Mouse (Mus musculus) heart, embryonic 11.5 days (tissue): Measurements from ENCODE around the gene Actr10. TPM values are rescaled to one million over a fixed set of nuclear protein-coding genes. Genes with fewer than 3 reads are reported as not detected.

Source experiments
- ATAC-seq: fragments of 200-750 bp; cut with Nextera tagmentation; replicated peaks from 2 replicates; pipeline ENCODE4 v1.8.0; 2017; ENCODE audit warnings: moderate library complexity; ENCODE audit not compliant: insufficient number of reproducible peaks, low FRiP score, low TSS enrichment
- H3K27ac ChIP-seq: fragments of 300-500 bp; sonication (generic); 2 replicates; pipeline ENCODE4 v1.5.1; 2014; ENCODE audit warnings: mild to moderate bottlenecking, low read depth, low read length
- H3K27me3 ChIP-seq: fragments of 300-500 bp; sonication (generic); 2 replicates; pipeline ENCODE4 v1.6.1; 2014; ENCODE audit warnings: mild to moderate bottlenecking, low read length, mixed read lengths; ENCODE audit not compliant: control insufficient read depth, insufficient read depth
- H3K36me3 ChIP-seq: fragments of 300-500 bp; sonication (generic); 2 replicates; pipeline ENCODE4 v1.6.1; 2014; ENCODE audit warnings: mild to moderate bottlenecking, low read length, moderate library complexity, mixed read lengths; ENCODE audit not compliant: control insufficient read depth, insufficient read depth
- H3K4me1 ChIP-seq: fragments of 300-500 bp; sonication (generic); 2 replicates; pipeline ENCODE4 v1.6.1; 2014; ENCODE audit warnings: low read length; ENCODE audit not compliant: control insufficient read depth, insufficient read depth
- H3K4me2 ChIP-seq: fragments of 300-500 bp; sonication (generic); 2 replicates; pipeline ENCODE4 v1.6.1; 2014; ENCODE audit warnings: mild to moderate bottlenecking, moderate library complexity
- H3K4me3 ChIP-seq: fragments of 300-500 bp; sonication (generic); 2 replicates; pipeline ENCODE4 v1.5.1; 2014; ENCODE audit warnings: low read depth, low read length
- H3K9ac ChIP-seq: fragments of 300-500 bp; sonication (generic); 2 replicates; pipeline ENCODE4 v1.6.1; 2014; ENCODE audit warnings: mild to moderate bottlenecking, low read depth, low read length, moderate library complexity
- H3K9me3 ChIP-seq: fragments of 300-500 bp; sonication (generic); replicated peaks from 2 replicates; pipeline ENCODE4 v1.6.1; 2016; ENCODE audit warnings: low read length; ENCODE audit not compliant: control insufficient read depth
- WGBS: fragments of 180-500 bp; shearing (Covaris S2); extraction: QIAGEN DNeasy Blood & Tissue Kit; methylation state at CpG from one replicate; pipeline ENCODE4 v1.1.7; 2014; ENCODE audit not compliant: insufficient replicate concordance; 5-methylcytosine and 5-hydroxymethylcytosine counted together
- polyA plus RNA-seq: library from polyadenylated mRNA; unstranded; fragments of >200 nt; fragmentation: Nextera tagmentation; extraction: Ambion mirVana; gene quantifications from 2 replicates; pipeline ENCODE4 v1.2.1, GENCODE M21; 2014

The Actr10 gene
- polyA plus RNA-seq, 1 experiment from 2014 or later = 201 TPM

GRCm38 (mm10) chr12:70999423-70999903 is 61.8 kb downstream of the Actr10 start:
- ATAC-seq = no peak
- Histone ChIP-seq H3K9me3 (no peaks in the 10 kb centered on the region), H3K27ac (no peak overlapping the region), H3K4me2 (no peak overlapping the region), H3K9ac (no peak overlapping the region), H3K4me3 (no peak overlapping the region), H3K4me1 (no peaks in the 10 kb centered on the region; the same call in 1 of the 2 replicates), H3K27me3 (no peaks in the 10 kb centered on the region), H3K36me3 (peaks cover 10% of the 10 kb centered on the region)
- 45% methylated on average over 5 of the region's 5 CpGs for WGBS

- ATAC-seq = no peak
- WGBS = 88% methylated on average over 1 of the region's 1 CpGs
- no peaks in the 10 kb centered on the region; the same call in 1 of the 2 replicates for H3K4me1 ChIP-seq
- no peak overlapping the region for H3K27ac ChIP-seq
- no peaks in the 10 kb centered on the region for H3K9me3 ChIP-seq
- no peak overlapping the region for H3K9ac ChIP-seq
- H3K36me3 ChIP-seq = peaks cover 8% of the 10 kb centered on the region
- H3K4me3 ChIP-seq = no peak overlapping the region
- H3K4me2 ChIP-seq = no peak overlapping the region
- H3K27me3 ChIP-seq = no peaks in the 10 kb centered on the region
Observed at GRCm38 (mm10) chr12:71000344-71000743, 62.7 kb downstream of the Actr10 start.

- H3K4me1 ChIP-seq = peaks cover 4% of the 10 kb centered on the region; the same call in 1 of the 2 replicates
- 83% methylated on average over 6 of the region's 6 CpGs for whole genome bisulfite sequencing
- ATAC-seq = no peak
- H3K27ac ChIP-seq = no peak overlapping the region
- no peak overlapping the region for H3K9ac ChIP-seq
- no peak overlapping the region for H3K4me2 ChIP-seq
- no peak overlapping the region for H3K4me3 ChIP-seq
- H3K9me3 ChIP-seq = no peaks in the 10 kb centered on the region
- H3K27me3 ChIP-seq = no peaks in the 10 kb centered on the region
- H3K36me3 ChIP-seq = peaks cover 6% of the 10 kb centered on the region
Observed at GRCm38 (mm10) chr12:71001456-71001855, 63.8 kb downstream of the Actr10 start.

- Histone ChIP-seq H3K27ac (no peak overlapping the region), H3K9ac (no peak overlapping the region), H3K4me2 (no peak overlapping the region), H3K4me1 (peaks cover 4% of the 10 kb centered on the region; the same call in 1 of the 2 replicates), H3K27me3 (no peaks in the 10 kb centered on the region), H3K4me3 (no peak overlapping the region), H3K9me3 (no peaks in the 10 kb centered on the region), H3K36me3 (peaks cover 15% of the 10 kb centered on the region)
- WGBS = 95% methylated on average over 5 of the region's 6 CpGs
- no peak for ATAC-seq
Observed at GRCm38 (mm10) chr12:71003760-71004426, 66.2 kb downstream of the Actr10 start.

- Histone ChIP-seq H3K4me1 (peaks cover 9% of the 10 kb centered on the region; the same call in 1 of the 2 replicates), H3K27me3 (no peaks in the 10 kb centered on the region), H3K4me3 (no peak overlapping the region), H3K9ac (no peak overlapping the region), H3K4me2 (no peak overlapping the region), H3K36me3 (peaks cover 21% of the 10 kb centered on the region), H3K27ac (no peak overlapping the region), H3K9me3 (no peaks in the 10 kb centered on the region)
- 89% methylated on average over 6 of the region's 6 CpGs for WGBS
- no peak for ATAC-seq
Observed at GRCm38 (mm10) chr12:71006141-71006540, 68.5 kb downstream of the Actr10 start.

GRCm38 (mm10) chr12:71006901-71007300 is 69.2 kb downstream of the Actr10 start:
- H3K4me1 ChIP-seq = peaks cover 11% of the 10 kb centered on the region; the same call in 1 of the 2 replicates
- no peak for ATAC-seq
- H3K36me3 ChIP-seq = peaks cover 21% of the 10 kb centered on the region
- H3K9ac ChIP-seq = no peak overlapping the region
- H3K4me3 ChIP-seq = no peak overlapping the region
- H3K27me3 ChIP-seq = no peaks in the 10 kb centered on the region
- no peaks in the 10 kb centered on the region for H3K9me3 ChIP-seq
- no peak overlapping the region for H3K27ac ChIP-seq
- H3K4me2 ChIP-seq = no peak overlapping the region
- 65% methylated on average over 7 of the region's 7 CpGs for WGBS

GRCm38 (mm10) chr12:71009769-71010168 is 72.1 kb downstream of the Actr10 start:
- no peak; the same call in 1 of the 2 replicates for ATAC-seq
- Histone ChIP-seq H3K9me3 (no peaks in the 10 kb centered on the region), H3K27ac (no peak overlapping the region), H3K4me2 (no peak overlapping the region), H3K36me3 (peaks cover 21% of the 10 kb centered on the region), H3K9ac (no peak overlapping the region), H3K27me3 (no peaks in the 10 kb centered on the region), H3K4me1 (peaks cover 31% of the 10 kb centered on the region), H3K4me3 (no peak overlapping the region)
- 41% methylated on average over 4 of the region's 4 CpGs for WGBS
